In the genomic region with DNA sequence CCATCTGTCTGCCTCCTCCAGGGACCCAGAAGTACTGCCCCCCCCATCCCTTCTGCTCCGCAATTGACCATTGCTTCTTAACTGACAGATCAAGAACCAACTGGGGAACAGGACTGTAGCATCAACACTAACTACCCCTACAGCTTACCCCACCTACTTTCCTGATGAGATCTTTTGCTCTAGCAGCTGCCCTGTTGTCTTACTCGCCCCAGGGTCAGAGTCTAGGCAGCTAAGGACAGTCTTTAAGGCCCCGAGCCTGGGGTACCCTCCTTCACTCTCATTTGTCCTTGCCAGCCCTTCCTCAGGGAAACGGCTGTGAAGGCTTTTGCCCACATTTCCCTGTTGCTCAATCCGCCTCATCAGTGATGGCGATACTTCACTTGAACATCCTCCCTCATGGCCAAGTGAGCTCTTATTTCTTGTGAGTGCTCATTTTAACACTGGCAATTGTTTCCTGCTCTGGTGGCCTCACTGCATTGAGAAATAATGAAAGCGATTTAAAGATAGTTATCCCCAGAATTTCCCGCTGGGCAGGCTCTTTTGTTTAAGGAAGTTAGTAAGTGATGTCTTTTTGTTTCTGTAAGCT, we compare ENCODE assay signal across 34 mouse cellular contexts. TPM values are rescaled to one million over a fixed set of nuclear protein-coding genes. Genes with fewer than 3 reads are reported as not detected.
DNase-seq lines count a peak whose midpoint lies in the region; ATAC-seq and TF ChIP-seq lines count a peak whose summit lies in the region.
"Had no signal": no experiment of that assay in that cellular context is flagged by ENCODE, and none has a peak within 500 bp of the region (broad histone marks: within the 10 kb centered on the region; RNA-seq: fewer than 3 reads in every experiment).

No protein-coding gene starts in this region.

- H3K27ac ChIP-seq in lung, embryonic 14.5 days (ENCODE audit: low read depth), result peak overlapping the region; percentile 30; the same call in 1 of the 2 replicates
- H3K27ac ChIP-seq in kidney, embryonic 15.5 days, result no peak overlapping the region
- H3K27ac ChIP-seq: forebrain, embryonic 13.5 days; hindbrain, embryonic 13.5 days; limb, embryonic 13.5 days; midbrain, embryonic 12.5 days; neural tube, embryonic 13.5 days; stomach, embryonic 15.5 days had no signal

- H3K9me3 ChIP-seq in lung, embryonic 14.5 days (ENCODE audit: low read depth, low read length), result no peaks in the 10 kb centered on the region
- no peaks in the 10 kb centered on the region for H3K9me3 ChIP-seq in kidney, embryonic 15.5 days (replicated peaks)
- H3K9me3 ChIP-seq: forebrain, embryonic 13.5 days; hindbrain, embryonic 13.5 days; limb, embryonic 13.5 days; megakaryocyte, embryonic 14.5 days; midbrain, embryonic 12.5 days; neural tube, embryonic 13.5 days; stomach, embryonic 15.5 days had no signal

- no peaks in the 10 kb centered on the region for H3K36me3 ChIP-seq in lung, embryonic 14.5 days (ENCODE audit: insufficient read depth)
- no peaks in the 10 kb centered on the region for H3K36me3 ChIP-seq in kidney, embryonic 15.5 days
- H3K36me3 ChIP-seq: hindbrain, embryonic 13.5 days; limb, embryonic 13.5 days; midbrain, embryonic 12.5 days; neural tube, embryonic 13.5 days; stomach, embryonic 15.5 days had no signal

- H3K27me3 ChIP-seq in lung, embryonic 14.5 days (ENCODE audit: insufficient read depth, low read length), result no peaks in the 10 kb centered on the region
- no peaks in the 10 kb centered on the region for H3K27me3 ChIP-seq in kidney, embryonic 15.5 days
- H3K27me3 ChIP-seq: forebrain, embryonic 13.5 days; hindbrain, embryonic 13.5 days; limb, embryonic 13.5 days; megakaryocyte, embryonic 14.5 days; midbrain, embryonic 12.5 days; neural tube, embryonic 13.5 days; stomach, embryonic 15.5 days had no signal

- peaks cover 14% of the 10 kb centered on the region for H3K4me1 ChIP-seq in lung, embryonic 14.5 days (ENCODE audit: insufficient read depth)
- peaks cover 12% of the 10 kb centered on the region for H3K4me1 ChIP-seq in kidney, embryonic 15.5 days
- H3K4me1 ChIP-seq: forebrain, embryonic 13.5 days; hindbrain, embryonic 13.5 days; limb, embryonic 13.5 days; midbrain, embryonic 12.5 days had no signal

- H3K4me3 ChIP-seq in lung, embryonic 14.5 days (ENCODE audit: low read depth, low read length), result no peak overlapping the region
- no peak overlapping the region for H3K4me3 ChIP-seq in kidney, embryonic 15.5 days (replicated peaks)
- H3K4me3 ChIP-seq: forebrain, embryonic 13.5 days; hindbrain, embryonic 13.5 days; limb, embryonic 13.5 days; megakaryocyte, embryonic 14.5 days; midbrain, embryonic 12.5 days; neural tube, embryonic 13.5 days; stomach, embryonic 15.5 days had no signal

- no peak for ATAC-seq in lung, embryonic 14.5 days (ENCODE audit: insufficient read depth)
- ATAC-seq in granulocyte monocyte progenitor cell, adult 5-6 weeks (replicated peaks; ENCODE audit: poor library complexity, severe bottlenecking), result peak; percentile 79
- ATAC-seq in megakaryocyte, adult 5-6 weeks (ENCODE audit: poor library complexity, severe bottlenecking), result peak; percentile 51
- ATAC-seq in kidney, embryonic 15.5 days (replicated peaks; ENCODE audit: low FRiP score), result no peak
- ATAC-seq: forebrain, embryonic 13.5 days; intestine, embryonic 16.5 days had no signal

- no peak overlapping the region for H3K4me2 ChIP-seq in lung, embryonic 14.5 days
- no peak overlapping the region for H3K4me2 ChIP-seq in kidney, embryonic 15.5 days
- H3K4me2 ChIP-seq: forebrain, embryonic 13.5 days; heart, embryonic 11.5 days; hindbrain, embryonic 13.5 days; limb, embryonic 13.5 days; liver, embryonic 11.5 days; midbrain, embryonic 12.5 days; neural tube, embryonic 13.5 days; stomach, embryonic 15.5 days had no signal

- DNase-seq in lung, embryonic 14.5 days, result peak; percentile 52
- DNase-seq in lung, postnatal 14 days, result no peak
- DNase-seq in NIH3T3 (ENCODE audit: low read depth), result peak; percentile 36
- no peak for DNase-seq in MN1 (ENCODE audit: low spot score)
- DNase-seq in embryo, embryonic 10.5 days (ENCODE audit: low spot score), result no peak
- DNase-seq: adrenal gland, postnatal 25 days; cerebellum, adult 18-20 months; cerebellum, postnatal 14 days; gastrocnemius, postnatal 14 days; heart, adult 18-20 months; heart, postnatal 4 days; kidney, adult 8-10 months; kidney, postnatal 14 days; right cerebral cortex, postnatal 25 days; thymus, postnatal 36 days had no signal

- no peak for TF ChIP-seq CTCF in lung, embryonic 14.5 days (IDR thresholded peaks at IDR 0.05; ENCODE audit: low read depth)

- H3K9ac ChIP-seq in lung, embryonic 14.5 days, result no peak overlapping the region
- H3K9ac ChIP-seq in kidney, embryonic 15.5 days, result no peak overlapping the region
- H3K9ac ChIP-seq: forebrain, embryonic 13.5 days; hindbrain, embryonic 13.5 days; limb, embryonic 13.5 days; midbrain, embryonic 12.5 days; neural tube, embryonic 13.5 days; stomach, embryonic 15.5 days had no signal

- 46% methylated on average over 8 of the region's 8 CpGs for WGBS in lung, embryonic 14.5 days
- WGBS in kidney, embryonic 15.5 days, result 71% methylated on average over 8 of the region's 8 CpGs

RNA-seq across cellular contexts. Expression of gene Erp27, which starts 18.0 kb away (rescaled TPM):
- polyA plus RNA-seq in lung, embryonic 14.5 days (2014; fragmentation: Nextera tagmentation; extraction: Ambion mirVana), result 1.1 TPM in 2 replicates
- total RNA-seq in granulocyte monocyte progenitor cell, adult 5-6 weeks (2014; fragmentation: Nextera tagmentation), result 1.4 TPM in 1 of 2 replicates, not detected in the other
- 0.77 TPM in 1 of 2 replicates, not detected in the other for total RNA-seq in granulocyte monocyte progenitor cell, adult 5-6 weeks (2017)
- total RNA-seq in megakaryocyte, adult 5-6 weeks (2015), result 1.6 and 3.5 TPM in 2 replicates
- total RNA-seq in megakaryocyte, adult 5-6 weeks (2017), result 1.6 and 4.7 TPM in 2 replicates
- 0.23 and 0.38 TPM in 2 replicates for polyA plus RNA-seq in kidney, embryonic 15.5 days (2015; fragmentation: Nextera tagmentation; extraction: Ambion mirVana)
- total RNA-seq: adrenal gland, postnatal 25 days; gastrocnemius, postnatal 14 days; heart, adult 18-20 months; left cerebral cortex, adult 18-20 months; left cerebral cortex, postnatal 25 days; midbrain, postnatal 0 days had no signal
- polyA plus RNA-seq: embryonic facial prominence, embryonic 11.5 days; hindbrain, embryonic 13.5 days; midbrain, embryonic 12.5 days; midbrain, postnatal 0 days; neural tube, embryonic 13.5 days had no signal

RNA-seq across cellular contexts. Expression of gene Pde6h, which starts 19.7 kb away (rescaled TPM):
- polyA plus RNA-seq in lung, embryonic 14.5 days (2014; fragmentation: Nextera tagmentation; extraction: Ambion mirVana), result not detected in 2 replicates
- total RNA-seq in granulocyte monocyte progenitor cell, adult 5-6 weeks (2014; fragmentation: Nextera tagmentation), result not detected in 2 replicates
- total RNA-seq in granulocyte monocyte progenitor cell, adult 5-6 weeks (2017), result 0.04 TPM in 1 of 2 replicates, not detected in the other
- 0.02 and 0.04 TPM in 2 replicates for total RNA-seq in megakaryocyte, adult 5-6 weeks (2015)
- 0.11 and 0.16 TPM in 2 replicates for total RNA-seq in megakaryocyte, adult 5-6 weeks (2017)
- polyA plus RNA-seq in kidney, embryonic 15.5 days (2015; fragmentation: Nextera tagmentation; extraction: Ambion mirVana), result 0.26 and 0.40 TPM in 2 replicates
- total RNA-seq: gastrocnemius, postnatal 14 days; heart, adult 18-20 months; heart, postnatal 4 days had no signal
- polyA plus RNA-seq: embryonic facial prominence, embryonic 11.5 days; forebrain, embryonic 13.5 days; hindbrain, embryonic 13.5 days; liver, embryonic 11.5 days; liver, embryonic 16.5 days; midbrain, embryonic 12.5 days; neural tube, embryonic 13.5 days; stomach, embryonic 15.5 days had no signal

RNA-seq across cellular contexts. Expression of gene Mgp, which starts 28.4 kb away (rescaled TPM):
- 768 and 894 TPM in 2 replicates for polyA plus RNA-seq in lung, embryonic 14.5 days (2014; fragmentation: Nextera tagmentation; extraction: Ambion mirVana)
- not detected in 2 replicates for total RNA-seq in granulocyte monocyte progenitor cell, adult 5-6 weeks (2014; fragmentation: Nextera tagmentation)
- total RNA-seq in granulocyte monocyte progenitor cell, adult 5-6 weeks (2017), result not detected in 2 replicates
- 0.42 and 1.5 TPM in 2 replicates for total RNA-seq in megakaryocyte, adult 5-6 weeks (2015)
- total RNA-seq in megakaryocyte, adult 5-6 weeks (2017), result not detected in 2 replicates
- polyA plus RNA-seq in kidney, embryonic 15.5 days (2015; fragmentation: Nextera tagmentation; extraction: Ambion mirVana), result 210 and 216 TPM in 2 replicates

RNA-seq across cellular contexts. Expression of gene Arhgdib, which starts 37.7 kb away (rescaled TPM):
- 71.9 and 72.6 TPM in 2 replicates for polyA plus RNA-seq in lung, embryonic 14.5 days (2014; fragmentation: Nextera tagmentation; extraction: Ambion mirVana)
- total RNA-seq in granulocyte monocyte progenitor cell, adult 5-6 weeks (2014; fragmentation: Nextera tagmentation), result 1,912 and 2,149 TPM in 2 replicates
- total RNA-seq in granulocyte monocyte progenitor cell, adult 5-6 weeks (2017), result 1,225 and 1,275 TPM in 2 replicates
- total RNA-seq in megakaryocyte, adult 5-6 weeks (2015), result 3,528 and 3,668 TPM in 2 replicates
- total RNA-seq in megakaryocyte, adult 5-6 weeks (2017), result 1,567 and 1,601 TPM in 2 replicates
- polyA plus RNA-seq in kidney, embryonic 15.5 days (2015; fragmentation: Nextera tagmentation; extraction: Ambion mirVana), result 62.1 and 63.8 TPM in 2 replicates

RNA-seq across cellular contexts. Expression of gene Art4, which starts 46.4 kb away (rescaled TPM):
- 3.3 and 3.6 TPM in 2 replicates for polyA plus RNA-seq in lung, embryonic 14.5 days (2014; fragmentation: Nextera tagmentation; extraction: Ambion mirVana)
- 0.64 TPM in 1 of 2 replicates, not detected in the other for total RNA-seq in granulocyte monocyte progenitor cell, adult 5-6 weeks (2014; fragmentation: Nextera tagmentation)
- 1.2 and 1.6 TPM in 2 replicates for total RNA-seq in granulocyte monocyte progenitor cell, adult 5-6 weeks (2017)
- 0.31 TPM in 1 of 2 replicates, not detected in the other for total RNA-seq in megakaryocyte, adult 5-6 weeks (2015)
- total RNA-seq in megakaryocyte, adult 5-6 weeks (2017), result 0.18 and 0.94 TPM in 2 replicates
- 5.2 and 5.9 TPM in 2 replicates for polyA plus RNA-seq in kidney, embryonic 15.5 days (2015; fragmentation: Nextera tagmentation; extraction: Ambion mirVana)
- total RNA-seq: layer of hippocampus, adult 18-20 months; left cerebral cortex, adult 18-20 months had no signal

Comparison
In these comparisons a context has a peak if more than half of its experiments do, and no peak if none do; other contexts are left out.
1. DNase-seq: peak in lung, embryonic 14.5 days (single experiment) and NIH3T3 (single experiment); none in lung, postnatal 14 days (single experiment), MN1 (single experiment) and embryo, embryonic 10.5 days (single experiment).
2. ATAC-seq: peak in granulocyte monocyte progenitor cell, adult 5-6 weeks (single experiment) and megakaryocyte, adult 5-6 weeks (single experiment); none in lung, embryonic 14.5 days (single experiment) and kidney, embryonic 15.5 days (single experiment).